Mouse (Mus musculus) brain, embryonic 18.5 days (tissue): Measurements from ENCODE around the gene Ap3d1.

Experiments used
- DNase-seq: peaks from one replicate; pipeline ENCODE4 v3.0.0-alpha.2; 2012; ENCODE audit warnings: low read depth, low spot score

Gene Ap3d1

GRCm38 (mm10) chr10:80666837-80667412 lies 75.1 kb downstream of the Ap3d1 start:
- DNase-seq: no peak

GRCm38 (mm10) chr10:80665981-80666733 lies 75.9 kb downstream of the Ap3d1 start:
- no peak for DNase-seq

- DNase-seq: no peak
Observed at GRCm38 (mm10) chr10:80665459-80665858, 76.6 kb downstream of the Ap3d1 start.

- no peak for DNase-seq
Observed at GRCm38 (mm10) chr10:80665016-80665380, 77.1 kb downstream of the Ap3d1 start.

- DNase-seq: no peak
Observed at GRCm38 (mm10) chr10:80664197-80665015, 77.7 kb downstream of the Ap3d1 start.

GRCm38 (mm10) chr10:80663485-80664196 lies 78.4 kb downstream of the Ap3d1 start:
- no peak for DNase-seq

GRCm38 (mm10) chr10:80661149-80661548 lies 80.9 kb downstream of the Ap3d1 start:
- DNase-seq: no peak

- no peak for DNase-seq
Observed at GRCm38 (mm10) chr10:80659213-80659612, 82.9 kb downstream of the Ap3d1 start.

- DNase-seq: no peak
Observed at GRCm38 (mm10) chr10:80658841-80659202, 83.2 kb downstream of the Ap3d1 start.

GRCm38 (mm10) chr10:80658194-80658840 lies 83.7 kb downstream of the Ap3d1 start:
- no peak for DNase-seq
